In genomic region chr11:52343162-52343561, GRCm38 (mm10) we compare ENCODE assay signal across 9 mouse cellular contexts. TPM values are rescaled to one million over a fixed set of nuclear protein-coding genes. Genes with fewer than 3 reads are reported as not detected.
DNase-seq lines count a peak whose midpoint lies in the region; ATAC-seq and TF ChIP-seq lines count a peak whose summit lies in the region.
"Had no signal": no experiment of that assay in that cellular context is flagged by ENCODE, and none has a peak within 500 bp of the region (broad histone marks: within the 10 kb centered on the region; RNA-seq: fewer than 3 reads in every experiment).

No protein-coding gene starts in this region.

- H3K9ac ChIP-seq in hindbrain, embryonic 14.5 days: no peak overlapping the region
- no peak overlapping the region for H3K9ac ChIP-seq in hindbrain, embryonic 16.5 days (ENCODE audit: low read depth, low read length)

- no peak overlapping the region for H3K27ac ChIP-seq in hindbrain, embryonic 14.5 days
- H3K27ac ChIP-seq in hindbrain, embryonic 16.5 days (ENCODE audit: low read depth, low read length): no peak overlapping the region
- no peak overlapping the region for H3K27ac ChIP-seq in olfactory bulb, adult 2 months (ENCODE audit: insufficient read depth, low read depth, low read length)
- H3K27ac ChIP-seq in thymus, adult 2 months (ENCODE audit: control insufficient read depth, insufficient read depth, low read length): peak overlapping the region; percentile 96; the same call in 1 of the 2 replicates

- no peak for ATAC-seq in hindbrain, embryonic 14.5 days (ENCODE audit: low FRiP score)
- ATAC-seq in hindbrain, embryonic 16.5 days: no peak

- no peak overlapping the region for H3K4me3 ChIP-seq in hindbrain, embryonic 14.5 days (replicated peaks; ENCODE audit: low read length)
- H3K4me3 ChIP-seq in hindbrain, embryonic 16.5 days (ENCODE audit: low read length): no peak overlapping the region
- H3K4me3 ChIP-seq in olfactory bulb, adult 2 months (ENCODE audit: insufficient read depth, low read depth, low read length): no peak overlapping the region
- no peak overlapping the region for H3K4me3 ChIP-seq in thymus, adult 2 months (ENCODE audit: control insufficient read depth, insufficient read depth, low read length)
- H3K4me3 ChIP-seq: megakaryocyte, embryonic 14.5 days had no signal

- H3K4me2 ChIP-seq in hindbrain, embryonic 14.5 days (replicated peaks): no peak overlapping the region
- no peak overlapping the region for H3K4me2 ChIP-seq in hindbrain, embryonic 16.5 days (ENCODE audit: low read length)

- H3K9me3 ChIP-seq in hindbrain, embryonic 14.5 days (ENCODE audit: control insufficient read depth, low read length): no peaks in the 10 kb centered on the region
- no peaks in the 10 kb centered on the region for H3K9me3 ChIP-seq in hindbrain, embryonic 16.5 days (ENCODE audit: control insufficient read depth, low read length)
- H3K9me3 ChIP-seq: megakaryocyte, embryonic 14.5 days had no signal

- no peaks in the 10 kb centered on the region for H3K27me3 ChIP-seq in hindbrain, embryonic 14.5 days (ENCODE audit: control insufficient read depth, insufficient read depth, low read length)
- no peaks in the 10 kb centered on the region for H3K27me3 ChIP-seq in hindbrain, embryonic 16.5 days (replicated peaks; ENCODE audit: control insufficient read depth, insufficient read depth, low read length)
- H3K27me3 ChIP-seq in thymus, adult 2 months (ENCODE audit: control insufficient read depth, insufficient read depth, low read length): no peaks in the 10 kb centered on the region

- intact Hi-C loops in heart, postnatal 36 days (cut with DNase I): loop anchor here (1.0 kb wide), 2 partner anchors 45 to 89 kb away; no protein-coding TSS in a partner anchor
- intact Hi-C loops in left cerebral cortex, postnatal 36 days (cut with DNase I): loop anchor here (2.0 to 10.0 kb wide), 3 partner anchors 46 to 338 kb away; partner anchors contain the start of genes Cdkl3 and Ube2b

- TF ChIP-seq POLR2A in olfactory bulb, adult 2 months (IDR thresholded peaks at IDR 0.05; ENCODE audit: insufficient read depth, low read depth, low read length): no peak
- TF ChIP-seq POLR2A in thymus, adult 2 months (IDR thresholded peaks at IDR 0.05; ENCODE audit: control insufficient read depth, extremely low read depth, insufficient read depth, low read length, poor library complexity): no peak

- H3K36me3 ChIP-seq in hindbrain, embryonic 14.5 days (replicated peaks; ENCODE audit: control insufficient read depth, insufficient read depth): no peaks in the 10 kb centered on the region
- H3K36me3 ChIP-seq in hindbrain, embryonic 16.5 days (ENCODE audit: control insufficient read depth, insufficient read depth, low read length): no peaks in the 10 kb centered on the region
- no peaks in the 10 kb centered on the region for H3K36me3 ChIP-seq in thymus, adult 2 months (ENCODE audit: control insufficient read depth, insufficient read depth, low read length)

- 3% methylated on average over 6 of the region's 6 CpGs for WGBS in hindbrain, embryonic 14.5 days
- WGBS in hindbrain, embryonic 16.5 days: 2% methylated on average over 6 of the region's 6 CpGs
- WGBS in olfactory bulb, adult 2 months: 3% methylated on average over 6 of the region's 6 CpGs
- 2% methylated on average over 6 of the region's 6 CpGs for WGBS in thymus, adult 2 months

- peak; percentile 96 for DNase-seq in hindbrain, embryonic 14.5 days (ENCODE audit: low spot score)
- DNase-seq in adrenal gland, postnatal 25 days: peak; percentile 84
- DNase-seq in embryo, embryonic 9.5 days (ENCODE audit: extremely low spot score): peak; percentile 78
- DNase-seq in heart, postnatal 36 days: peak; percentile 79 to 83
- peak; percentile 75 to 82 for DNase-seq in left cerebral cortex, postnatal 36 days (ENCODE audit: low spot score in 2 of 2)
- peak; percentile 90 for DNase-seq in thymus, adult 2 months

- H3K4me1 ChIP-seq in hindbrain, embryonic 14.5 days (replicated peaks; ENCODE audit: control insufficient read depth, insufficient read depth, low read length): 0 out of 2 replicates have a peak, but pooled peaks cover 9% of the 10 kb centered on the region
- peaks cover 4% of the 10 kb centered on the region; the same call in 1 of the 2 replicates for H3K4me1 ChIP-seq in hindbrain, embryonic 16.5 days (ENCODE audit: control insufficient read depth, insufficient read depth, low read depth, low read length)
- H3K4me1 ChIP-seq in olfactory bulb, adult 2 months (ENCODE audit: control insufficient read depth, insufficient read depth, low read length): peaks cover 23% of the 10 kb centered on the region
- H3K4me1 ChIP-seq in thymus, adult 2 months (replicated peaks; ENCODE audit: control insufficient read depth, insufficient read depth, low read length): peaks cover 78% of the 10 kb centered on the region

- 0 out of 2 replicates have a peak, but pooled peaks have one; percentile 20 for TF ChIP-seq CTCF in olfactory bulb, adult 2 months (IDR thresholded peaks at IDR 0.05; ENCODE audit: insufficient read depth, low read depth, low read length)
- TF ChIP-seq CTCF in thymus, adult 2 months (IDR thresholded peaks at IDR 0.05; ENCODE audit: borderline replicate concordance, control insufficient read depth, extremely low read depth, insufficient read depth, low read length, poor library complexity): no peak

RNA-seq across cellular contexts. Expression of gene Vdac1, which starts 17.5 kb away (rescaled TPM):
- polyA plus RNA-seq in hindbrain, embryonic 14.5 days (2014; fragmentation: Nextera tagmentation; extraction: Ambion mirVana): 295 and 334 TPM in 2 replicates
- 411 and 440 TPM in 2 replicates for polyA plus RNA-seq in hindbrain, embryonic 16.5 days (2015; fragmentation: Nextera tagmentation; extraction: Ambion mirVana)
- 410 and 432 TPM in 2 replicates for total RNA-seq in adrenal gland, postnatal 25 days (2021)
- 1,000 to 10,000 TPM; 1,074 to 1,088 TPM for total RNA-seq in heart, postnatal 36 days (2021)
- 100 to 1,000 TPM; 542 to 579 TPM for total RNA-seq in left cerebral cortex, postnatal 36 days (2021)
- polyA plus RNA-seq in olfactory bulb, adult 2 months (2012; ENCODE audit: insufficient read depth, insufficient read length, low replicate concordance, missing spikeins): 374 TPM in 1 of 2 replicates, not detected in the other
- 64.8 and 70.3 TPM in 2 replicates for polyA plus RNA-seq in thymus, adult 2 months (2012; rRNA removed)

RNA-seq across cellular contexts. Expression of gene 9530068E07Rik, which starts 53.1 kb away (rescaled TPM):
- 138 and 152 TPM in 2 replicates for polyA plus RNA-seq in hindbrain, embryonic 14.5 days (2014; fragmentation: Nextera tagmentation; extraction: Ambion mirVana)
- polyA plus RNA-seq in hindbrain, embryonic 16.5 days (2015; fragmentation: Nextera tagmentation; extraction: Ambion mirVana): 136 and 145 TPM in 2 replicates
- 157 and 166 TPM in 2 replicates for total RNA-seq in adrenal gland, postnatal 25 days (2021)
- total RNA-seq in heart, postnatal 36 days (2021): 10 to 100 TPM; 75.4 to 81.3 TPM
- total RNA-seq in left cerebral cortex, postnatal 36 days (2021): 10 to 100 TPM; 65.7 to 65.8 TPM
- polyA plus RNA-seq in olfactory bulb, adult 2 months (2012; ENCODE audit: insufficient read depth, insufficient read length, low replicate concordance, missing spikeins): not detected in 2 replicates
- polyA plus RNA-seq in thymus, adult 2 months (2012; rRNA removed): 124 and 127 TPM in 2 replicates
